Mouse (Mus musculus) thymus, postnatal 4 days (tissue): Measurements from ENCODE around the gene Sypl.

Experiments
- DNase-seq: peaks from one replicate; pipeline ENCODE4 v3.0.0; 2021

Gene Sypl

DNA sequence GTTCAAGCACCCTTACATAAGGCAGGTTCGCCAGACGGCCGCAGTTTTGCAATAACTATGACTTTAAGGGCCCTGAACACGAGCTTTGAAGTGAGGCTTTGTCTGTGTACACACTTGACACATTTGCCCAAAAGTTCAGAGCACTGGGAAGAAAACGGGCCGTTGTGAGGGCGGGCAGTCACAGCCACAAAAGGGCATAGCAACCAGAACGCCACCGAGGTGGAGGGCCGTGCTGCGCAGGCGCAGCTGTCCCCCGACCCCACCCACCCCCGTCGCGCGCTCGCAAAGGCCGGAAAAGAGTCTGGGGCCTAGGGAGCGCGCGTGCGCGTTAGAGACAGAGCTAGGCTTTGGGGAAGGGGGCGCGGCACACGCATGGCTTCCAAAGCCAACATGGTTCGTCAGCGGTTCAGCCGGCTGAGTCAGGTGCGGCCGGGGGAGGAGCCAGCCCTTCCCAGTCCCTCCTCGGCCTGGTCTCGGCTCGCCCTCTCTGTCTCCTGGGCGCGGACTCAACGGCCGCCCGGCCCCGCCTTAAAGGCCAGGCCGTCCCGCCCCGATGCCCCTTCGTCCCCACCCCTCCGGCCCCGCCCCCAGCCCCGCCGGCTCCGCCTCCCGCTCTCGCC lies at the start of gene Sypl:
Sypl (plus strand) TSS at position 296 of the 620 bp plus-strand sequence.
- DNase-seq, result peak; percentile 95

- DNase-seq, result no peak
Measured at GRCm38 (mm10) chr12:32909686-32910085, 44.0 kb upstream of the Sypl start.

DNA sequence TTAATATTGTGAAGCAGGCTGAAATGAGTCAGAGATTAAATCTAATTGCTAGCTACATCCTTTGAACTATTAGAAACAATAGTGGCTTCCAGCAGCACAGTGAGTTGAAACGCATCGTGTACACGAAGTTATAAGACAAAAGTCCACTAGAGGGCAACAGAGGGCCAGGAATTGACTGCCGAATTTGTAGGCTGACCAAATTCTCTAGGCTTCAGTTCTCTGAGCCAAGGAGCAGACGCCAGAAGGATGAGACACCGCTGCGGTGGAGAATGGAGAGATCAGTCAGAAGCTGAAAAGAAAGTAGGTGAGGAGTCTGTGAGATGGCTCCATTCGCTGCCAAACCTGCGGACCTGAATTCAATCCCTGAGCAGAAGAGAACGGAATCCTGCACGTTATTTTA lies 43.6 kb upstream of the Sypl start:
- peak; percentile 48 for DNase-seq

GRCm38 (mm10) chr12:32910560-32911194 lies 43.0 kb upstream of the Sypl start:
- peak; percentile 72 for DNase-seq

DNA sequence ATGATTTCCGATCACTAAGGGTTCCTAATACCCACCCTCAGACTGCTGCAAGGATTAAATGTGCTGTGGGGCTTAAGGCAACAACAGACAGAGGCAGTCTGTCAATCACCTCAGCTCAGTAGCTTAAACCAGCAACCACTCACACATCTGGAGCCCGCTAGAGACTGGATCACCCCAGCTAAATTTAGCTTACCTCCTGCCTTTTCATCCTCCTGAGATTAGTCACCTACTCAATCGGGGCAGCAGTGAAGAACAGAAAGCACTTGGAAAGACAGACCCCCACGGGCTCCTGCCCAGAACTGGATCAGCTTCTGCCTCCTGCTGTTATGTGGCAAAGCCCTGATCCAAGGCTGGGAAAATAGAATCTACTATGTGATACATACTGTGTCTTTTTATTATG lies 42.1 kb upstream of the Sypl start:
- no peak for DNase-seq

DNA sequence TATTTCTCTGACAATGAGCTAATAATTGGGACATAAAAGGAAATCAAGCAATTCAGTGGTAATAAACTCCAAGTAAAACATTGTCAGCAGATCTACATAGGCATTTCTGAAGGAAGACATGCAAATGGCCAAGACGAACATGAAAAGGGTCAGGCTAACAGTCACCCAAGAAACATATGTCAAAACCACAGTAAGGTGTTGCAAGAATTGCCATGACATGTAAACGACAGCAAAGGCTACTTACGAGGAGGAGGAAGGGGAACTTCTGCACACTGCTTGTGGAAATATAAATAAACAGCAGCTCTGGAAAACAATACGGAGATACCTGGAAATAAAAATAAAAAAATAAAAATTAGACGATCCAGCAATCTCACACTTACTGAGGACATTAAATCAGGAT lies 40.9 kb upstream of the Sypl start:
- DNase-seq, result no peak

DNA sequence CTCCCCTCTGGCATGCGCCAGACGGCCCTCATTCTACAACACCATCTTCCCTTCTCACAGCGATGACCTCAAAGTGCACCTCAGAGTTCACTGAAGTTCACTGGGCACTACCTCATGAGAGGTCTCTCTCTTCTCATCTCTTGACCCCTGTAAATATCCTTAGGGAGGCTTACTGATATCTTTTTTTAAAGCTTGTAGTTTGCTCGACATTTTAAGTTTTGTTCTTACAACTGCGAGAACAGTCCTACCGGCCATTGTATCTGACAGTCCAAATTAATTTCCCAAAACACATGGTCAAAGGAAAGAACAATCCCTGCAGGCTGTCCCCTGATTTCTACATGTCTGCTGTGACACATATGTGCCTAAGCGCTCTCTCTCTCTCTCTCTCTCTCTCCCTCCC lies 35.0 kb upstream of the Sypl start:
- no peak for DNase-seq

DNA sequence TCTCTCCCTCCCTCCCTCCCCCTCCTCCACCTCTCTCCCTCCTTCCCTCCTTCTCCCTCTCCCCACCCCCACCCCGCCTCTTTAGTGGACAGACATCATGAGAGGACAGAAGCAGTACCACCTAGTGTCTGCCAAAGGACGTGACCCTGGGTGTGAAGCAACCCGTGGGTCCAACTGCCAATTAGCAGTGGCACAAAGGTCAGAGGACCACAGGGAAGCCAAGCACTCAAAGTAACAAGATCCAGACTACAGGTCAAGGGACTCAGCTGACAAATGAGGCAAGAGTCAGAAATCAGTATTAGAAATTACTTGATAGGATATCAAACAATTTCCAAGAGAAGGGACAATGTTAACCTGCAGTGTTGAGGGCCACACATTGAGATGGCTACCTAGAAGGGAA lies 34.6 kb upstream of the Sypl start:
- no peak for DNase-seq

DNA sequence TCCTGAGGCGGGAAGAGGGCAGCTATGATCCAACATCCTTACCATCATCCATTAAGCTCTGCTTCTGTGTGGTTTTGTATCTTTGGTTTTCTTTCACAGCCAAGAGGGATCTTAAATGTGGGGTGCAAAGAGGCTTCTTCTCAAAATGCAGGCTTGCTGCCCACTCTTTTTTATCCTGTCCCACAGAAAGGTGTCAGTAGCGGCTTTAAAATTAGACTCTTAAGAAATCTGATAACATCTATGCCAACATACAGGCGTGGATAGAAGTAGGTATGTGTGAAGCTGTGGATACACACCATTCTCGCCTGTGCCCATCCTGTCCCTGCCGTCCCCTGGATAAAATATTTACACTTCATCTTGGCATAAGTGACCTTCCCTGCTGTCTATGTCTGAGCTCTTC lies 34.2 kb upstream of the Sypl start:
- no peak for DNase-seq

GRCm38 (mm10) chr12:32920185-32920788 lies 33.4 kb upstream of the Sypl start:
- DNase-seq, result peak; percentile 91

GRCm38 (mm10) chr12:32921071-32921470 lies 32.6 kb upstream of the Sypl start:
- DNase-seq, result no peak

DNA sequence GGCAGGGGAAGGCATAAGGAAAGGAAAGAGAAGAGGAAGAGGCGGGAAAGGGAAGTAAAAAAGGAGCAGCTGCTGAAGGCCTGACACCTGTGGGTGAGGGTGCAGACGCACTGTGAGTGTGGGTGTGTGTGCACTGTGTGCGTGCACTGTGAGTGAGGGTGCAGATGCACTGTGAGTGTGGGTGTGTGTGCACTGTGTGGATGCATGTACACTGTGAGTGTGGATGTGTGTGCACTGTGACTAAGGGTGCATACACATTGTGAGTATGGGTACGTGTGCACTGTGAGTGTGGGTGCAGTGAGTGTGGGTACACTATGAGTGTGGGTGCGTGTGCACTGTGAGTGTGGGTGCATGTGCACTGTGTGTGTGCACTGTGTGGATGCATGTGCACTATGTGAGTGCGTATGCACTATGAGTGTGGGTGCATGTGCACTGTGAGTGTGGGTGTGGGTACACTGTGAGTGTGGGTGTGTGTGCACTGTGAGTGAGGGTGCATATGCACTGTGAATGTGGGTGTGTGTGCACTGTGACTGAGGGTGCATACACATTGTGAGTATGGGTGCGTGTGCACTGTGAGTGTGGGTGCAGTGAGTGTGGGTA lies 32.1 kb upstream of the Sypl start:
- DNase-seq, result no peak

DNA sequence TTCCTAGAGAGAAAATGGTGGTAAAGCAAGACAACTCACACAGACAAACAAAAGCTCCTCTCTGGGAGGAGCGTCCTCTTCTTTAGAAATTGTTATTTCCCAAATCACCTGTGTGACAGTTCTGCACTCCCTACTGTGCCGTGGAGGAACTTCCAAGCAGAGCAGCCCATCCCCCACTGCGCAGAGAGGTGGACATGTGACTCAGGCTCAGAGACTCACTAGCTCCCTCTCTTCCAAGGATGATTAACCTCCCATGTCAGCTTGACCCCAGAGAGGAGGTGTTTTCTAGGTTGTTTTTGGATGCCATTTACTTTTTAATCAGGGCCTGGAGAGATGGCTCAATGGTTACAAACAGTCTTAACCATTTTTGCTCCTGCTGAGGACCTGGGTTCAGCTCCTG lies 29.4 kb upstream of the Sypl start:
- no peak for DNase-seq

GRCm38 (mm10) chr12:32926331-32927172 lies 27.1 kb upstream of the Sypl start:
- no peak for DNase-seq

- DNase-seq, result no peak
Measured at GRCm38 (mm10) chr12:32927231-32927835, 26.4 kb upstream of the Sypl start.

DNA sequence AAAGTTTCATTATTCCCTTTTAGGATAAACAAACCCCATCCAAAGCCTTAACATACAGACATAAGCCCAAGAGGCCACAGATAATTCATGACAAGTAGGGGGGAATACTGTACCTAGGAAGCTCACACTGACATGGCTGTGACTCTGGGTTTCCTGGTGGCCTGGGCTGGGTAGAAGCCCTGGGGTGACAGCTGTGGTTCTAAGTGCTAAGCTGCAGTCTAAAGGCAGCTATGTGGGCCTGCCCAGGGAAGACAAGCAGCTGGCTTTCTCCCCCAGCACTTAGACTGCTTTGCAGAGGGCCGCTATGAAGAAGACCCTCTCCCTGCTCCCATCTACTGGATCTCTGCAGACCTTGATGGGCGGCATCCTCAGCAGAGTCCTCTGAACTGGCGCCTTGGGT lies 25.5 kb upstream of the Sypl start:
- DNase-seq, result no peak

GRCm38 (mm10) chr12:32929831-32930513 lies 23.7 kb upstream of the Sypl start:
- DNase-seq, result no peak

DNA sequence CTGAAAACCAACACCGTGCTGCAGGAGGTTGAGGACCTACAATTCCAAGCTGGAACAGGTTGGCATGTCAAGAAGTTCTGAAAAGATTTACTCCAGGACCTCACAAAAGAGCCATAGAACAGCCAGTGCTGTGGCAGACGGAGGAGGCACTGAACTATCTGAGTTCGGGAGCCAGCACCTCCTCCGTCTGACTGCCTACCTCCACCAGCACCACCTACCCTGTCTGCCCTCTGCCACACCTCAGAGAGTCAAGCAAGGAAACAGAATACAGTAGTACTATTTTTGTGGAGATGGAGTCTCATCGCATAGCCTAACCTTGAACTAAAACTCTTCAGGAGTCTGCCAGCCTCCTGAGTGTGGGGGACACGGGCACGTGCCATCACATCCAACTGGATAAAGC lies 23.1 kb upstream of the Sypl start:
- DNase-seq, result no peak

- no peak for DNase-seq
Measured at GRCm38 (mm10) chr12:32936246-32936946, 17.3 kb upstream of the Sypl start.

DNA sequence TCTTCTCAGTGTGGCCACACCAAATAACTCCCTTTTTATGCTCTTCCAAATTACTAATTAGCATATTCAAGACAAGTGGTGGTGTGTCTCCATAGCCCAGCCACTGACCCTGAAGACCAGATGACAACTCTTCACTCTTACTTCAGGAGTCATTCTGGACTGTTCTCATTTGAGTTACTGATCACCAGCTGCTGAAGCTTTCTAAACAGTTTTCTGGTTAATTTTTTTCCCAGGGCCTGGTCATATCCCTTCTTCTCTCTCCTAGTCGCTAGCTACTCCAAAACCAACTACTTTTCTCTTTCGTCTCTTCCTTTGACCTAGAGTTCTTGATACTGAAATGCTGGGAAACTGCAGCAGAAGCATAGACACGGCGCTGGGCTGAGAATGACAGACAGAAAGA lies 12.6 kb upstream of the Sypl start:
- DNase-seq, result no peak

DNA sequence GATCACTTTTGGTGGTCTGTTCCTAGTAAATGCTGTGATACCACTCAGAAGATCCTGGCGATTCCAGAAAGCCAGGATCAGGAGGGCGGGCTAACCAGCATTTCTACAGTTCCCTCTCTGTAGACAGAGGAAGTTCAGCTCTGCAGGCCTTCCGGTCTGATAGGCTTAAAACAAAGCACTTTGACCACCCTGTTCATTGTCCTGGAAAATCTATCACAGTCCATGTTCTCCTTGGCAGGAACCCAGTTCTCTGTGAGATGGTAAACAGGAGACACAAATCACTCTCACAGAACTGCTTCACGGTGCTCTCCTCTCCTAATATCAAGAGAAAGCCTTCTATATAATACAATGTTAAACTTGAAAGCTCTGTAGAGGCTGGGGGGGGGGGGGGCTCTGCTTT lies 10.3 kb upstream of the Sypl start:
- no peak for DNase-seq

DNA sequence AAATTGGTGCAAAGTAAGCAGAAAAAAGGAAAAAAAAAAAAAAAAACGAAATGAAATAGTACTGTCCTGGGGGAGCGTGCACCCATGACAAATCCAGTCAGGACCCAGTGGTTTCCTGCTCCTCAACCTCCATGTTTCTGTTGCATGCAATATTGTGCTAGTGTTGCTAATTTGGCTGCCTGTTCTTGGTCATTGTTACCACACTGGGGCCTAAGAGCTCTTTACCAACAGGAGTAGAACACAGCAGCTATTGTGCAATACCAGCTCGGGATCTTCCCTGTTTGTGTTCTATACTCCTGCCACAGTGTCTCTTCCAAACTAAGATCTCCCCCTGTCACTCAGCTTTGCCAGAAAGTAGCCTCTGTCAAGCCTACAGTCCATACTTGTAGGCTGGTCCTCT lies 9.7 kb upstream of the Sypl start:
- DNase-seq, result no peak
